Mouse (Mus musculus): Measurements from ENCODE around the gene Cct8.

DNA sequence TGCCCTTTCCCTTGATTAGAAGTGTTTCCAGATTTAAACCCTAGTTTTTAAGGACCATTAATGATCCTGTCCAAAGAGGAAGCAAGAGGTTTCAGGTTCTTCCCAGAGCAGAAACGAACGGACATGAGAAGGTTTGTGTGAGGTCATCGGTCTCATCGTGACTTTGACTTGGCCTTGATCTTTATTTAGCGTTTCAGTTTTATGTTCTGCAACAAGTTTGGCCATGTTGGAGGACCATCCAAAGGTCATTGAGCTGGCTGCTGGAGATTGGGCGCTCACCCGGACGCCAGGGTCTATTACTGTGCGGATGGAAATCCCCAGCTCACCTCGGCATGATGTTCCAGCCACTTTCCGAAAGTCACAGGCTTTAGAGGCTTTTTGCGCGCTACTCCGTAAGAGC lies 16.7 kb upstream of the Cct8 start:
- TF ChIP-seq NRF1 (IDR thresholded peaks at IDR 0.05; ENCODE audit: insufficient read depth, low read depth, low read length, poor library complexity, severe bottlenecking) = no peak
- no peak for TF ChIP-seq MAX (IDR thresholded peaks at IDR 0.05; ENCODE audit: low read length)
- TF ChIP-seq ZMIZ1 (IDR thresholded peaks at IDR 0.05; ENCODE audit: low read depth, low read length) = no peak
- TF ChIP-seq POLR2A (IDR thresholded peaks at IDR 0.05; ENCODE audit: control insufficient read depth in 1 of 2, insufficient read depth in 1 of 2, low read depth in 1 of 2, low read length in 2 of 2, poor library complexity in 1 of 2) = no peak
- no peak for TF ChIP-seq POLR2AphosphoS5 (IDR thresholded peaks at IDR 0.05; ENCODE audit: borderline replicate concordance, low read depth, low read length)
- no peak for TF ChIP-seq ZC3H11A (IDR thresholded peaks at IDR 0.05; ENCODE audit: low read depth, low read length)
- no peak for TF ChIP-seq JUND (IDR thresholded peaks at IDR 0.05; ENCODE audit: low read depth, low read length)
- no peak for TF ChIP-seq TBP (IDR thresholded peaks at IDR 0.05; ENCODE audit: low read depth, low read length)

Measured in MEL (cell line).